Mouse (Mus musculus) frontal cortex, postnatal 14 days (tissue): ENCODE results near the gene Nit1.

Source experiments
- DNase-seq, 2 experiments: peaks; one replicate each; pipeline ENCODE4 v3.0.0; 2022; ENCODE audit warnings: low spot score in 2 of 2

Gene Nit1

DNA sequence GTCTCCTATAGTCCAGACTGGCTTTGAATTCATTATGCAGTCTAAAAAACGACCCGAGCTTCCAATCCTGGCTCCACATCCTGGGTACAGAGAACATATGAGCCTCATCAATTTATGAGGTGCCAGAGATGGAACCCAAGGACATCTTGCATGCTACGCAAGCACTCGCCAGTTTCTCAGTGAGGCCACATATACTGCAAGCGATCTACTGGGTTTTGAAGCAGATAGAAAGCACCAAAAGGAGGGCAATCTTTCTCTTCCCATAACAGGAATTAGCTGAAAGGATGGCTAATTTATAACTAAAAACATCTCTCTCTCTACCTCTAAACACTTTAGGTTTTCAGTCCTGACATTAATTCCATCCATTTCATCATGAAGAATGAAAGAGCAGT lies 51.5 kb downstream of the Nit1 start:
- DNase-seq = no peak

GRCm38 (mm10) chr1:171293351-171293750 lies 52.1 kb downstream of the Nit1 start:
- no peak for DNase-seq

DNA sequence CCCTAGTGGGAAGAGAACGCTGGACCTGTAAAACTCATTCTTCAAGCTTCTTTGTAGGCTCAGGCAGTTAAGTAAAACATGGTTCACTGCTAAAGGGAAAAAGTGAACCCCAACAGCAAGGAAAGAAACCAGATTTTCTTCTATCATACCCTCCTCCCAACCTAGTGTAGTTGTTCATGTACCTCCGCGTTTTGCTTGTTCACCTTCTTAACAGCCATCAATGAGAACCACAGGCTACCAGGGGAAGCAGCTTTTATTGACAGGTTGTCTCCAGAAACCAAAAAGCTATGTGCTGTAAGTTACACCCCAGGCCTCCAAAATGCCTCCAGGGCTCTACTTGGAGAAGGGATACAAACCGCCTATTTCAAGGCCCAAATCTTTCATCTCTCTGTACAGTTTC lies 57.1 kb downstream of the Nit1 start:
- DNase-seq = no peak
